Mouse (Mus musculus) E14TG2a.4 (cell line): ENCODE results near the gene Adamtsl4.

Experiments
- H3K27me3 ChIP-seq: 2 replicates; pipeline ENCODE4 v1.6.1; 2014; ENCODE audit warnings: low read length, control low read depth; ENCODE audit not compliant: insufficient read depth
- H3K36me3 ChIP-seq: 2 replicates; pipeline ENCODE4 v1.6.1; 2014; ENCODE audit warnings: low read length, control low read depth; ENCODE audit not compliant: insufficient read depth
- H3K4me1 ChIP-seq: replicated peaks from 2 replicates; pipeline ENCODE4 v1.6.1; 2014; ENCODE audit warnings: low read depth, low read length, control low read depth
- H3K4me3 ChIP-seq: replicated peaks from 2 replicates; pipeline ENCODE4 v1.5.1; 2014; ENCODE audit warnings: mild to moderate bottlenecking, low read length
- H3K9me3 ChIP-seq: 2 replicates; pipeline ENCODE4 v1.6.1; 2014; ENCODE audit warnings: low read length, control low read depth
- CTCF ChIP-seq: conservative IDR thresholded peaks from 2 replicates; pipeline ENCODE4 v1.5.1; 2014; ENCODE audit warnings: low read length
- NANOG ChIP-seq: IDR thresholded peaks from 2 replicates; pipeline ENCODE4 v1.6.1; 2014; ENCODE audit warnings: borderline replicate concordance, low read length, mixed read lengths
- POU5F1 ChIP-seq: IDR thresholded peaks from 2 replicates; pipeline ENCODE4 v1.6.1; 2014; ENCODE audit warnings: low read length, borderline replicate concordance

The Adamtsl4 gene

DNA sequence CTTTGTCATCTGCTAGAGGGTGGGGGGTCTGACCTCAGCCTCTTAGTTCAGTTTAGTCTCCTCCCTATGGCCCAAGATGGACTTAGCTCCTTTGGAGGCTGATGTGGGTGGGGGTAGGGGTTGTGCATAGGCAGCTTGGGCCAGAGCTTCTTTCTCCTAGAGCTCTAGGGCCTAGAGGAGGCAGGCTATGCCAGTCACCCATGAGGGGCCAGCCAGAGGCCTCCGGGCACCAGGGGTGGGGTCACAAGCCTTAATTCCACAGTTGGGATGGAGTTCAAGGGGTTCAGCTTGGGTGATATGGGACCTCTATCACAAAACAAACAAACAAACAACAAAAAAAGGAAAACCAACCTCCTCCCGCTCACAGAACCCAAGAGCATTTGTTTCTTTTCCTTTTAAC is 2.0 kb downstream of the Adamtsl4 start:
- Histone ChIP-seq H3K4me1 (peaks cover 93% of the 10 kb centered on the region), H3K4me3 (no peak overlapping the region), H3K36me3 (no peaks in the 10 kb centered on the region), H3K27me3 (peaks cover 32% of the 10 kb centered on the region), H3K9me3 (no peaks in the 10 kb centered on the region)
- TF ChIP-seq CTCF (no peak), POU5F1 (no peak), NANOG (no peak)

DNA sequence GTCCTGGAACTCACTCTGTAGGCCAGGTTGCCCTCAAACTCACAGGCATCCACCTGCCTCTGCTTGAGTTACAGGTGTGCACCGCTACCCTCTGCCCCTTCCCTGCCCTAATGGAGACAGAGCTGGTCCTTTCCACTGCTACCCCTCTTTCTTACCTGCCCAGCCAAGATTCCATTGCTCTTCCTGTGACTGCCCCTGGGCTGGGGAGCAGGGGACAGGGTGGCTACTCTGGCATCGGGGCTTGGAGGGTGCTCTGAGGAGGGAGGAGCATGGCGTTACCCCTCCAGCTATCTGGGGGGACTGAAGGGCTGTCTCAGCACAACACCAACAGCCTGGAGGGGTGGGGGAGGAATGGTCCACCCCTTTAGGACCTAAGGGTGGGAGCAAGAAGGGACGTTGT is 2.4 kb downstream of the Adamtsl4 start:
- Histone ChIP-seq H3K9me3 (no peaks in the 10 kb centered on the region), H3K36me3 (no peaks in the 10 kb centered on the region), H3K4me1 (peaks cover 94% of the 10 kb centered on the region), H3K4me3 (no peak overlapping the region), H3K27me3 (peaks cover 32% of the 10 kb centered on the region)
- TF ChIP-seq CTCF (no peak), NANOG (no peak), POU5F1 (no peak)

DNA sequence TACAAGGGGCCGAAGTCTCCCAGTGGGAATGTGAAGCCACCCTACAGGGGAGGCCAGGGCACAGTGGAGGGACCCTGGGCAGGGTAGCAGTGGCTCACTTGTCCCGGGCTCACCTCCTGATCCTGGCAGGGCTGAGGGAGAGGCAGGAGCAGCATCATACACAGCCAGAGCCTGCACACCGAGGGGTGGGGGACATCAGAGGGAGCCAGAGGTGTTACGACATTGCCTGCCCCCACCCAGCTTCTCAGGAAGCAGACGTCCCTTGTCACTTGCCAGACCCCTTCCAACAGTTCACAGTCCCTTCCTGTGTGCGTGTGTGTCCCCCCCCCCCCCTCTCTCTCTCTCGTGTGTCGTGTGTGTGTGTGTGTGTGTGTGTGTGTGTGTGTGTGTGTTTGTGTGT is 2.9 kb downstream of the Adamtsl4 start:
- no peak for TF ChIP-seq CTCF
- TF ChIP-seq NANOG: no peak
- TF ChIP-seq POU5F1: no peak
- Histone ChIP-seq H3K36me3 (no peaks in the 10 kb centered on the region), H3K9me3 (no peaks in the 10 kb centered on the region), H3K4me3 (no peak overlapping the region), H3K4me1 (peaks cover 95% of the 10 kb centered on the region), H3K27me3 (peaks cover 32% of the 10 kb centered on the region)

DNA sequence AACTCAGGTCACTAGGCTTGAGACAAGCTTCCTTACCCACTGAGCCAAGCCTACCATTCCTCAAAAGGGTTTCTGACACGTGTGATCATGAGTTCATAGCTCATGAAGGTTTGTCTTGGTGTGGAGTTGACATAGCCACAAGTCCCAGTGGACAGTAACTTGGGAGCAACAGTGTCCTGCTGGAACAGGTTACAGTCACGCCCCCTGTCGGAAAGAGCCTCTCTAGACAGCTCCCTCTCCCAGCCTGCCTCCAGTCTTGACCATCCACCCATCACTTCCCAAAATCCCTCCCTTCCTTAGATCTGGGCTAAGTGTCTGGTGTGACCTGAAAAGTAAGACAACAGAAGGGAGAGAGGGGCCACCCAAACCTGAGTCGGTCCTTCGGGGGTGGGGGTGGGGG is 4.8 kb downstream of the Adamtsl4 start:
- Histone ChIP-seq H3K9me3 (no peaks in the 10 kb centered on the region), H3K36me3 (no peaks in the 10 kb centered on the region), H3K4me3 (no peak overlapping the region), H3K27me3 (peaks cover 20% of the 10 kb centered on the region), H3K4me1 (peaks cover 92% of the 10 kb centered on the region)
- TF ChIP-seq POU5F1: no peak
- peak; percentile 38 for TF ChIP-seq CTCF
- no peak for TF ChIP-seq NANOG

DNA sequence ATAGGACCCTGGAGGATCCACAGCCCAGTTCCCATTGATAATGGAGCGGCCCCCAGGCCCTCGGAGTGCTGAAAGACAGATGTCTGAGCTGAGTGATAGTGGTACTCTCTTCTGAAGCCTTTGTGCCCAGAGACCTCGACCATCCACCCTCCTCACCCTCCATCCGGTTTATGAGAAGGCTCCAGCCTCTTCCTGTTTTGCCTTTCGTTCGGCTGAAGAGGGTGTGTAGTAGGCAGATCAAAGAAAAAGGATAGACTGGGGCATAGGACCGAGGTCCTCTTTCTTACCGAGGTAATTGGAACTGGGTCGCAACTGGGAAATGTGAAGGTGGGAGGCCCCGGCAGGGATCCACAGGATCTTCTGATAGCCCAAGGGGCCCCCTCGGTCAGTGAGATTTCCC is 6.4 kb downstream of the Adamtsl4 start:
- Histone ChIP-seq H3K9me3 (no peaks in the 10 kb centered on the region), H3K4me1 (peaks cover 94% of the 10 kb centered on the region), H3K4me3 (peak overlapping the region; percentile 67), H3K36me3 (no peaks in the 10 kb centered on the region), H3K27me3 (peaks cover 7% of the 10 kb centered on the region)
- TF ChIP-seq NANOG (no peak), POU5F1 (no peak), CTCF (no peak)

DNA sequence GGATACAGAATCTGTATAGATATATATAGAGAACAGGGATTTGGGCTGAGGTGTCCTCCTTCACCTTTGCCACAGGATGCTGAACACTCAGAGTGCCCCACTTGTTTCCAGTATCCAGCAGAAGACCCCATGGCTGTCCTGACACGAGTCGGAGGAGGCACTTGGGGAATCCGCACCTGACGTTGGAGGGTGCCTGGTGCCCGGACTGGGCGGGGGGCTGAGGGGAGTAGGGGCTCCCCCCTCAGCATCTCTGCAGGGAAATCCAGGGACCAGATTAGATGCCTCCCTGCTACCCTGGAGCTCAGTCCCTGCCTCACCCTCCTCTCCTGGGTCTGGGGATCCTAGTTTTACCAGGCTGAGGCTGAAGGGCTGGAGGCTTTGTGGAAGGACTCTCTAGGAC is 7.0 kb downstream of the Adamtsl4 start:
- TF ChIP-seq POU5F1: no peak
- TF ChIP-seq CTCF: no peak
- no peak for TF ChIP-seq NANOG
- Histone ChIP-seq H3K4me1 (peaks cover 94% of the 10 kb centered on the region), H3K9me3 (no peaks in the 10 kb centered on the region), H3K4me3 (no peak overlapping the region), H3K36me3 (no peaks in the 10 kb centered on the region), H3K27me3 (peaks cover 5% of the 10 kb centered on the region; the same call in 1 of the 2 replicates)

DNA sequence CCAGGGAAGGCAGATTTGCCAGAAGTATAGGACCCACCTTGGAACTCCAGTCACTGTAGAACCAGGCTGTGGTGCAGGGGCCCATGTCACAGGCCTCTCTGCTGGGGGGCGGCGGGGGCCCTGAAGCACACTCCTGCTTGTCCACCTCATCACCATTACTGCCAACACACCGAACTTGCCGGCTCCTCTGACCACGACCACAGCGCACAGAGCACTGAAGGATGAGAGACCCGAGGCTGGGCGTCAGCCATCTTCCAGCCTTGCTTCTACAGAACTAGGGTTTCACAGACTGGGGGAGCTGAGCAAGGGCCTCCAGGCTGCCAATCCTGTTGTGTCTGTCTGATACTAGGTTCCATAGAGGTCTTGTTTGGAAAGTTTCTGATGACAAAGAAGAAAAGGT is 8.2 kb downstream of the Adamtsl4 start:
- H3K4me3 ChIP-seq: peak overlapping the region; percentile 46; the same call in 1 of the 2 replicates
- TF ChIP-seq POU5F1: no peak
- TF ChIP-seq CTCF: no peak
- TF ChIP-seq NANOG: no peak

DNA sequence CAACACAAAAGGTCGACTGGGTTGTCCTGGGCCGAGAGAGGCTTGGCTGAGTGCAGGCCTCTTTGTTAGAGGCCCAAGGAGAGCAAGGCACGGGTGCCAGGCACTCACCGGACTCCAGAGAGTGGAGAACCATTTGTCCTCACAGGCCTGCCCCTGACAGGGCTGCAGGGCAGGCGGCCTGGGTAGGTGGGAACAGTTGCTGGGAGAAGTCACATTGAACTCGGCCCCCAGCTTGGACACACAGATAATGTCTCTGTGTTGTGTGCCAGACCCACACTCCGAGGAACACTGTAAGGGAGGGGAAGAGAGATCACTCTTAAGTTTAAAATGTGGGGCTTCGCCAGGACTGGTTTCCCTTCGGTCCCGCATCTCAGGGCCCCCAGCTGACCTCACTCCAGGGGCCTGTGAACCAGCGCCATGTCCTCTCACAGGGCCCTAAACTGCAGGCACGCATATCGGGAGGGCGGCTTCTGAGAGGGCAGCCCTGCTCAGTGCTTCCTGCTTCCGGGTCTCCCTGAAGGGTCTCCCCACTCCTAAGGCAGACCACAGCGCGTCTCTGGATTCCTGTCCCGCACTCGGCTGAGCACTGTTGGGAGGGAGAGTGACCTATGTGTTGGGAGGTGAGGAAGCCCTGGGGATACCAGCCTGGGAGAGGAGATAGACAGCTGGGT is 10.2 kb downstream of the Adamtsl4 start:
- Histone ChIP-seq H3K4me3 (peak overlapping the region; percentile 69), H3K9me3 (no peaks in the 10 kb centered on the region), H3K36me3 (peaks cover 11% of the 10 kb centered on the region), H3K27me3 (no peaks in the 10 kb centered on the region), H3K4me1 (peaks cover 88% of the 10 kb centered on the region)
- TF ChIP-seq NANOG: no peak
- TF ChIP-seq POU5F1: no peak
- no peak for TF ChIP-seq CTCF

More for the DNA sequence above, 8.2 kb downstream of the Adamtsl4 start:
- H3K4me1 ChIP-seq: peaks cover 93% of the 10 kb centered on the region
- no peaks in the 10 kb centered on the region for H3K36me3 ChIP-seq
- H3K27me3 ChIP-seq: no peaks in the 10 kb centered on the region
- no peaks in the 10 kb centered on the region for H3K9me3 ChIP-seq

DNA sequence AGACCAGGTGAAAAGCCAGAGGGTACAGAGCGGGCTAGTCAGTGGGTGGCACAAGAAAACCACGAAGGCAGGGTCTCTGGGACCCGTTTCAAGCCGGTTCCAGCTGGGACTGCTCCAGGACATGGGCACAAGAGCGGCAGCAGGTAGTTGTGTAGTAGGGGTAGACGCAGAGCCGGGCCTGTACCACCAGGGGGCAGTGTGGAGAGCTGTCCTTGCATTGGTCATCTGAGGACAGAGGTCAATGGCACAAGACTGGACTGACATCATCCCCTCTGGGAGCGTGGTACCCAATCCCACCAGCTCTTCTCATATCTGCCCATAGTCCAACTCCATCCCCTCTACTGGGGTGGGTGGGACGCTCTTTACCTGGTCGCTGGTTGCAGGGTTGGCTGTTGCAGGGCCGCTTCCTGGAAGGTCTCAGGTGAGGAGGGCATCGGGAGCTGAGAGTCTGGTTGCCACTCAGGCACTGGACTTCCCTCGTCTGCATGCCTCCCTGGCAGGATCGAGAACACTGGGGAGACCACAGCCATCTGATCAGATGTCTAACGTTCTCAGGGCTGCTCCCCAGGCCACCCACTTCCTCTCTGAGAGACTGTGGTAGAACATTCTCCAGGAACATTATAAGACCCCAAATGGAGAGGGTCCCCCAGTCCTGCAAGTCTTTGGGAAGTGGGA is 10.8 kb downstream of the Adamtsl4 start:
- Histone ChIP-seq H3K27me3 (no peaks in the 10 kb centered on the region), H3K4me3 (peak overlapping the region; percentile 69), H3K9me3 (no peaks in the 10 kb centered on the region), H3K36me3 (peaks cover 15% of the 10 kb centered on the region), H3K4me1 (peaks cover 89% of the 10 kb centered on the region)
- TF ChIP-seq CTCF (peak; percentile 99), POU5F1 (no peak), NANOG (no peak)
